Mouse (Mus musculus) myocyte (in vitro differentiated cells): ENCODE measurements around the gene Ahcyl1.

Experiments used
- CEBPB ChIP-seq: IDR thresholded peaks from 2 replicates; pipeline ENCODE4 v1.6.1; 2011; ENCODE audit warnings: mild to moderate bottlenecking, moderate library complexity; ENCODE audit not compliant: poor library complexity, insufficient read depth, severe bottlenecking
- E2F4 ChIP-seq: IDR thresholded peaks from one replicate; pipeline ENCODE4 v1.6.1; 2011; ENCODE audit warnings: mild to moderate bottlenecking, control low read depth, moderate library complexity; ENCODE audit not compliant: insufficient read depth
- MAX ChIP-seq: IDR thresholded peaks from one replicate; pipeline ENCODE4 v1.6.1; 2011; ENCODE audit warnings: low read depth, mild to moderate bottlenecking, control low read depth
- MYOD1 ChIP-seq, 3 experiments: IDR thresholded peaks; one replicate each; pipeline ENCODE4 v1.6.1; 2011; ENCODE audit warnings: control low read depth in 2 of 3, low read depth in 2 of 3, mild to moderate bottlenecking in 2 of 3, moderate library complexity in 1 of 3; ENCODE audit not compliant: insufficient read length in 2 of 3, control insufficient read depth in 1 of 3
- MYOG ChIP-seq, 3 experiments: IDR thresholded peaks; one replicate each; pipeline ENCODE4 v1.6.1; 2011; ENCODE audit warnings: control low read depth in 2 of 3, low read depth in 2 of 3, mild to moderate bottlenecking in 2 of 3; ENCODE audit not compliant: insufficient read length in 2 of 3, control insufficient read depth in 1 of 3, insufficient read depth in 1 of 3
- POLR2A ChIP-seq: IDR thresholded peaks from one replicate; pipeline ENCODE4 v1.6.1; 2011; ENCODE audit warnings: low read depth, mild to moderate bottlenecking, control low read depth, moderate library complexity; ENCODE audit not compliant: insufficient read length
- POLR2AphosphoS2 ChIP-seq: IDR thresholded peaks from one replicate; pipeline ENCODE4 v1.6.1; 2011; ENCODE audit warnings: low read depth, control low read depth; ENCODE audit not compliant: insufficient read length
- REST ChIP-seq: IDR thresholded peaks from one replicate; pipeline ENCODE4 v1.6.1; 2011; ENCODE audit warnings: mild to moderate bottlenecking, control low read depth, moderate library complexity; ENCODE audit not compliant: insufficient read depth, insufficient read length
- SRF ChIP-seq: IDR thresholded peaks from one replicate; pipeline ENCODE4 v1.6.1; 2011; ENCODE audit warnings: low read depth; ENCODE audit not compliant: control insufficient read depth, insufficient read length
- TCF12 ChIP-seq: IDR thresholded peaks from one replicate; pipeline ENCODE4 v1.6.1; 2011; ENCODE audit warnings: mild to moderate bottlenecking, control low read depth; ENCODE audit not compliant: poor library complexity, insufficient read depth, severe bottlenecking
- TCF3 ChIP-seq: IDR thresholded peaks from one replicate; pipeline ENCODE4 v1.6.1; 2011; ENCODE audit warnings: low read depth, control low read depth; ENCODE audit not compliant: insufficient read length
- USF1 ChIP-seq: IDR thresholded peaks from one replicate; pipeline ENCODE4 v1.6.1; 2011; ENCODE audit warnings: low read depth, mild to moderate bottlenecking, control low read depth, moderate library complexity

GRCm38 (mm10) chr3:107746026-107746425, 49.7 kb upstream of the Ahcyl1 start:
- no peak for TF ChIP-seq E2F4
- TF ChIP-seq POLR2A, result no peak
- TF ChIP-seq TCF12, result no peak
- TF ChIP-seq CEBPB, result no peak
- no peak for TF ChIP-seq USF1
- no peak for TF ChIP-seq MYOD1 (IDR thresholded peaks at IDR 0.05; ENCODE audit: control insufficient read depth in 1 of 3, insufficient read length in 2 of 3, low read depth in 2 of 3)
- no peak for TF ChIP-seq REST
- TF ChIP-seq MYOG (IDR thresholded peaks at IDR 0.05; ENCODE audit: control insufficient read depth in 1 of 3, insufficient read depth in 1 of 3, insufficient read length in 2 of 3, low read depth in 2 of 3), result no peak
- TF ChIP-seq POLR2AphosphoS2, result peak; percentile 54
- TF ChIP-seq MAX, result no peak
- TF ChIP-seq TCF3, result no peak
- no peak for TF ChIP-seq SRF
